Mouse (Mus musculus) heart, postnatal 0 days (tissue): ENCODE results near the gene Zmym5.

ENCODE experiments used
- CTCF ChIP-seq: IDR thresholded peaks from 2 replicates; pipeline ENCODE4 v1.5.1; 2016; ENCODE audit warnings: antibody characterized with exemption, control low read depth, low read depth
- EP300 ChIP-seq: IDR thresholded peaks from 2 replicates; pipeline ENCODE4 v1.6.1; 2016; ENCODE audit warnings: antibody characterized with exemption, low read depth

GRCm38 (mm10) chr14:56844507-56844906, 33.0 kb upstream of the Zmym5 start:
- TF ChIP-seq CTCF (no peak), EP300 (no peak)
